Mouse (Mus musculus) embryo, embryonic 9.5 days (tissue): ENCODE results near the gene Glt1d1.
"Not testable (repeated sequence)": the region's sequence is repeated elsewhere in the genome, so short reads cannot be mapped to it uniquely, and the experiment has no call there.

Experiments used
- DNase-seq: peaks from one replicate; pipeline ENCODE4 v3.0.0-alpha.2; 2017; ENCODE audit errors: extremely low spot score

The Glt1d1 gene

DNA sequence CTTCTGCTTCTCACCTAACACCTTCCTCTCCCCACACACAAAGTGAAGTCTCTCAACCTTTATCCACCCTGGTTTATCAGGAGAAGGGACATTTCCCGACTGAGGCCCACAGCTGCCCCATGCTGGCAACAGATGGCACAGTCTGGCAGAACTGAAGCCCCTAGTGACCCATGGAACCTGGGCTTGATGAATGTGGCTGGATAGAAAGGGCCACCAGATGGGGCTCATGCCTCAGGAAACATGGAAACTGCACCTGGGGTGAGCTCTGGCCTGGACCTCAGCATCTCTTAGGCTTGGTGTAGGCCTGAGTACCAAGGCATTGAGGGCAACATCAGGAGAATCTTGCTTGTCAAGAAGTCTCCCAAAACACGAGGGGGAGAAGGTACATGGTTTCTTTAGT lies 66.5 kb downstream of the Glt1d1 start:
- no peak for DNase-seq

DNA sequence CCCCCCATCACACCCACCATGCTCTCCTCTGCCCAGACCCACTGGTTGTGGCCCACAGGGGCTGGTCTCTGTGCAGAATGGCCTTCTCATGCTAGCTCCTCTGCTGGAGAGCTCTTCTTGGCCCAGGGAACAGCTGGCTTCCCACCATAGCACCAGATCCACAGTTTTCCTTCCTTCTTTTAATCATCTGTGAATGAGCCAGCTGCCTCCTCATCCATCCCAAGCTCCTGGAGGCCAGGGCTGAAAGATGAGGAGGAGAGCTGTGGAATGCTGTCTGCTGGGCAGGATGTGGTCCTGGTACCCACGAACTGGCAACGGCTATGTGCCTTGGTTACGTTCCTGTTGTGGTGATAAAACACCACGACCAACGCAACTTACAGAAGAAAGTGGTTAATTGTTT lies 67.6 kb downstream of the Glt1d1 start:
- no peak for DNase-seq

DNA sequence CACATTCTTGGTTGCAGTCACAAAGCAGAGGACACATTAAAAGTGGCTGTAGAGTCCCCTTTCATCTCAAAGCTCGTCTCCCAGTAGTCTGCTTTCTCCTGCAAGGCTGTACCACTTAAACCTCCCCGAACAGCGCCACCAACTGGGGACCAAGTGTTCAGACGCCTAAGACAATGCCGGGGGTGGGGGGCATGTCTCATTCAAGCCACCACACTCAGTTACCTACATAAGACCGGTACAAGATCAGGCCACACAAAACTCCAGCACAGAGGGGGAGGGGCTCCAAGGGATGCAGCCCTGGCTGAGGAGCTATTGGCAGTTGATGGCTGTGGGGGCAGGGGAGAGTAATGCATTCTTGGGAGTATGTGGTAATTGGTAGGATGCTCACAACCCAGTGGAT lies 68.1 kb downstream of the Glt1d1 start:
- no peak for DNase-seq

DNA sequence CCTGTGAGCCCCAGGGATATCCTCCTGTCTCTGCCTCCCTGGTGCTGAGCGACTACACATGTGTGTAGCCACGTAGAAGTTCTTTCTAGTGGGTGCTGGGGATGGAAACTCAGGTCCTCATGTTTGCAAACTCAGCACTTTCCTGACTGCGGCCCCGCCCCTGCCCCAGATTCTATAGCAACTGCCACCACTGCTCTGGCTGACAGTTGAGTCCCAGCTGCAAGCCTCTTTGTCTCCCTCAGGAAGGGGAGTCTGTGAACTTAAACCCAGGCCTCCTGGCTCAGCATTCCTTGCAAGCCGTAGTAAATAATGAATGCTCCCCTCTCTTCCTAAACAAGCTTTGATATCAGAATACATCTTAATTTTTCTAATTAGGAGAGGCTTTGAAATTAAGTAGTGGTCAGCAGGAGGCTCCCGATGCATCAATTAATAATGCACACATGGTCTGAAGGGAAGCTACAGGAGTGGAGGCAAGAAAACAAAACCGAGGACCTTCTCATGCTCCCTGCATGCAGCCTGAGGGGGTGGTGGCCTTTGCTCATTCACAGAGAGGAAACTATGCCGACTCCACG lies 71.6 kb downstream of the Glt1d1 start:
- no peak for DNase-seq

DNA sequence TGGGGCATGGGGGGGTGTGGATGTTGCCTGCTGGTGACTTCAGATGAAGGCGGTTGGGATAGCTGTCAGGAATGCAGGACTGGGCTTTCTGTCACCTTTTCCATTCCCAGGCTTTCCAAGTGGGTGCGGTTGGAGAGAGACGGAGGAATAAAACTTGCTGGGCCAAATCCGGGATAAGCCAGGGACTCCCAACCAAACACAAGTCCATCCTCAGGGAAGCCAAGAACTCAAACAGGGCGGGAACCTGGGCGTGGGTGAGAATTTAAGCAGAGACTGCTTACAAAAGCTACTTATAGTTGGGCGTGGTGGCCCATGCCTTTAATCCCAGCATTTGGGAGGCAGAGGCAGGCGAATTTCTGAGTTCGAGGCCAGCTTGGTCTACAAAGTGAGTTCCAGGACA lies 73.2 kb downstream of the Glt1d1 start:
- no peak for DNase-seq

DNA sequence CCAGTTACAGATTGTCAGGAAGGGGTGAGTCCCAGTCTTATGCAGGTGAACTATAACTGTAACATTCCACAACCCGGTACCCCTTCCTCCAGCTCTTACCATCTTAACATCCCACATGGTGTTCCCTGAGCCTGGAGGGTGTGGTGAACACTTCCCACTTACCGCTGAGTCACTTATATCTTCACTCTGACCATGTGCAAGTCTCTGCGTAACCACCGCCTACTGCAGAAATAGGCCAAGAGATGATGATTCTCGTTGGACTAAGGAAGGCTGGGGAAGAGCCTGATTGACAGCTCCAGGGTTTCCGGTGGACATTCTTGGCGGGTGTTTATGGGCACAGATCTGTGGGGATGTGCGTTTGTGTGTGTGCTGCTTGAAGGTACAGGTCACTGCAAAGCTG lies 73.9 kb downstream of the Glt1d1 start:
- DNase-seq = no peak

DNA sequence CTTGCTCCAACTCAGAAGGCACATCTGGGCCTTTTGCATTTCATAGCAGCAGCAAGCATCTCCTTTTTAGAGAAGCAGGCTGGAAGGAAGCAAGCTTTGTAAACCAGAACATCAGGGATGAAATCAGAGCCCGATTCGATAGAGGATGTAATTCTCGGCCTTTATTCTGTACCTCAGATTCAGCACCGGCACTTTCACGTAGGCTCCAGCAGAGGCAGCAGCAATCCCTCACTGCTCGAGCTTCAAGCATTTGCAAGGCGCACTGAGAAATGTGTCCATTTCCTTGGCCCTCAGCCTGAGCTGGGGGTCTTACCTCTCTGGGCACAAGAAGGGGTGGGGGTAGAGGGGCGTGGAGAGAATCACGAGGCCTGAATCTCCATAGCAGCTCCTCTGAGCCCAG lies 76.1 kb downstream of the Glt1d1 start:
- no peak for DNase-seq

DNA sequence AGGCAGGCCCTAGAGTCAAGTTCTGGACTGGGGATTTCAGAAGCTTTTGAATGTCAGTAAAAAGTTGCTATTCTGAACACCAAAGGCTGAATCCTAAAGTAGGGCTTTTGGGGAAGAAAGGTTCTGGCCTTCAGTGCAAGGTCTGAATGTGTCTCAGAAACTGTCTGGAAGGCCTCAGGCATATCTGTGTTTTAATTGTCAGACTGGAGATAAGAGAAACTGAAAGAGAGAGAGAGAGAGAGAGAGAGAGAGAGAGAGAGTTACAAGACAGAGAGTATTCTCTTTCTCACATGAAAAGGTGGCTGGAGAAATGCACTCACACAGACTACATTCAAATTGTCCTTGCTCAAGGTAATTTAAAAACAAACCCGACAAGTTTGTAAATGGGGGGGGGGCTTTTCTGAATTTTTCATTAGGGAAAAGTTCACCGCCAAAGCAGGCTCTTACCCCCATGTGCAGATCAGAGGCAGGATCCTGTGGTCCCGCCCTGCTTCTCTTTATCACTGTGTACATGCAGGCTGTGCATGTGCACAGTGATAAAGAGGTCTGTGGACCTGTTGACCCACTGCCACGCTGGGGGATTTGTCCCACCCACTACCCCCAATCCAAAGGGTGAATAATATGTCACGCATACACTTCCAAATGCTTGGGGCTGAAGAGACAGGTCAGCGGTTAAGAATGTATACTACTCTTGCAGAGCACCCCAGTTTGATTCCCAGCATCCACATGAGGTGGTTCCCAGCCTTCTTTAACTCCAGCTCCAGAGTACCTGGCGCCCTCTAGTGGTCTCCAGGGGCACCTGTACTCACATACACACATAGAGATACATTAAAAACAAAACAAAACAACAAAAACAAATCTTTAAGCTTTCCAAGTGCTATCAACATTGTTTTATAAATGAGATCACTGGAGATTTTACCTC lies 83.0 kb downstream of the Glt1d1 start:
- no peak for DNase-seq

DNA sequence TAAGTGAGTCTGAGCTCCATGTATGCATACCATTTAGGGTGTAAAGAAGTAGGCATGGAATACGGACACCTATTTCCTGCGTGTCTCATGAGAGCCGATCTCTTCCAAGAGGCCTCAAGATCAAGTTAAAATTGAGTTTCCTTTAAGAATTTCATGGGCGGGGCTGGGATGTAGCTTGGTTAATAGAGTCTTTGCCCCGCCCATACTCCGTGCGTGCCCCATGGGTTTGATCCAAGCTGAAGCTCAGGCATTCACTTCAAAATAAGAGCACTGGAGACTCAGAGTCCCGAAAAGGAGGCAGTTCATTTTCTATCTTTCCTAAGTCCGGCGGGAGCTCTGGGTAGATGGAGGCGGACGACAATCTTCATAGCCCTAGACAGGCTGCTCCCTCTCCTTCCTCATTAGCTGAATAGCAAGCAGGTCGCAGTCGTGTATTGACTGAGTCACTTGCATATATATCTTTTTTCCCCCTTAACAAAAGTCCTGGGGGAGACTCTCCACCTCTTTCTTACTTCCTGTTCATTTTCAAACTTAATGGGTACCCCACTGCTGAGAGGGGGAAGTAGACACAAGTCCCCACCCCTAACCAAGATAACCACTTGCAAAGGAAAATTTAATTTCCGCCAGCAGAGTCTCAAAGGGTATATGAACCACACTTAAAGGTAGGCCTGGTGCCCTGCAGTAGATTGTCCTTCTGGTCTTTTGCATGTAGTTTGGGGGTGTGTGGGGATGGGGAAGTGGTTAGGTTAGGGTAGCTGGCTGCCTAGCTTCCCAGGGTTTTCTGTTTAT lies 88.7 kb downstream of the Glt1d1 start:
- DNase-seq = peak; percentile 46

DNA sequence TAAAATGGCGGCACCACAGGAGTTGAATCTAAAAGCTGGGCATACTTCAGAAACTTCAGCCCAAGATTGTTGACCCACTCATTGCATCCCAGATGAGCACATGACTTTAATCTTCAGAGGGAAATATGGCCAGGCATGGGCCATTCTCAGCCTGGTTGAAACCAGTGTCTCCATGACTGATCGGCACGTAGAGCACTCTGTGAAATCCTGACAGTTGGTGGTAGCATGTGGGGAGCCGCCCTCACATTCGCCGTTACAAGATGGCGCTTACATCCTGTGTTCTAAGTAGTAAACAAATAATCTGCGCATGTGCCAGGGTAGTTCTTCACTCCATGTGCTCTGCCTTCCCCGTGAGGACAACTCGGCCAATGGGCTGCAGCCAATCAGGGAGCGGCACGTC lies 90.1 kb downstream of the Glt1d1 start:
- not testable (repeated sequence) for DNase-seq

DNA sequence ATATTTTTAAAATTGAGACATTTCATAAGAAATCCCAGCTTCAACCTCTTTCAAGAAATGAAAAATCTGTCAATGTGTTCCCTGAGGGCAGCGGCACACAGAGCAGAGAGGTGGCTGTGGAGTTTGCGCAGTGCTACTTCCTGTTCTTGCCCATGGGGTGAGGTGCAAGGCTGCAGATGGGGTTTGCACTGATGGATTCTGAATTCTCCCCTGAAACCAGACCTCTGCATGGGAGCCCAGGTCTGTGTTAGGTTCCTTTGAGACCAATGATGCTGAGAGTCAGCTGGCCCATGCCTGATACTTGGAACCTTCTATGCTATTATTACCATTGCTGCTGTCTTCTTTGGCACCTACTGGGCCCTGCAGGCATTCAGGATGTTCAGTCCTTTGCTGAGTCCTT lies 98.3 kb downstream of the Glt1d1 start:
- no peak for DNase-seq

DNA sequence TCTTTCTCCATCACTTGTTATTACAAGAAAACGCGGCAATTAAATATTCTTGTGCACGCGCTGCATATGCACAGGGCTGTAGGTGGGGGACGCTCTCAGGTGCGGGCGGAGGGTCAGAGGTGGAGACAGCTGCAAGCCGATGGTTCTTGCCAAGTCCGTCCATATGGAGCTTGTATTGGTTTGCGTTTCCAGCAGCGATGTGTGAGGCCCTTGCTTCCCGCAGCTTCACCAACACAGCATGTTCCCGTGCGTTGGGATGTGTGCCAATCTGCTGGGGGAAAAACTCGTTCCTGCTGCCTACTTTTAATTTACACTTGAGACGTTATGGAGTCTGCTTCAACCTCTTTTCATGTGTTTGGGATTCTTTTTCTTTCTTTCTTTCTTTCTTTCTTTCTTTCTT lies 109.3 kb downstream of the Glt1d1 start:
- no peak for DNase-seq

DNA sequence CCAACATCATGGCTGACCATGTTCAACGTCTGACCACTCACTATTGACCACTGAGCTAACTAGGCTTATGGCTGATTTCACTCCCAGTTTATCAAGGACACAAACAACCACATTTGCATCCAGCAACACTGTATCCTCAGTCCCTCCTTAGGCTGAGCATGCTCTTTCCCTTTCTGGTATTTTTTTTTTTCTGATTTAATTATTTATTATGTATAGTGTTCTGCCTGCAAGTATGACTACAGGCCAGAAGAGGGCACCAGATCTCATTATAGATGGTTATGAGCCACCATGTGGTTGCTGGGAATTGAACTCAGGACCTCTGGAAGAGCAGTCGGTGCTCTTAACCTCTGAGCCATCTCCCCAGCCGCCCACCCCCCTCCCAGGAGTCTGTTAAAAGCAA lies 117.5 kb downstream of the Glt1d1 start:
- DNase-seq = not testable (repeated sequence)

DNA sequence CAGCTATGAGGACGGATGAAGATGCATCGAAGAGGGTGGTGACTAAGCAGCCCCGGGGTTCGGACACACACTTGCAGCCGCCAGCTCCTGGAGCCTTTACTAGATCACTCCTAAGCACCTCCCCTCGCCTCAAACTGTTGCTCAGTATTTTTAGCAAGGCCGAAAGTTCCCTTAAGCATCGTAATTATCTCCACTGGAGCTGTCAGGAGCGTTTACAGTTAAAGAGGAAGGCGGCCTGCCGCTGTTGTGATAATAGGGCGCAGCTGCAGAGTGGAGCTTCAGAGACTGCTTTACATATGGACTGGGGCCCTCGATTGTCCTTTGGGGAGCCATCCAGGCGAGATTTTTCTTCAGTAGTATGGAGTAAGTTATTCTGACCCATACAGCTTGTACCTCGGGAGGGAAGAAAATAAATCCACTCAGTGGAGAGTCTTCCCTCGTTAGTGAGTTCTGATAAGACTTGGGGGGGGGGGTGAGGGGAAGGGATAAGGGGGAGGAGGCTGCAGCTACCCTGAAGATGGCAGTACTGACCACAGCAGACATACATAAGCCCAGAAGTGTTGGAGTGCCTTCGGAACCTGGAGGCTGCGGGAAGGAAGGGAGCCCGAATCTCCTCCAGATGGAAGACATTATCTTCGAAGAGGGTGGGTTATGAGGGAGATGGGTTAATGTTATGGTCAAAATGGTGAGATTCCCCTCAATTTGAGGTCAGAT lies 119.4 kb downstream of the Glt1d1 start:
- DNase-seq = peak; percentile 19

DNA sequence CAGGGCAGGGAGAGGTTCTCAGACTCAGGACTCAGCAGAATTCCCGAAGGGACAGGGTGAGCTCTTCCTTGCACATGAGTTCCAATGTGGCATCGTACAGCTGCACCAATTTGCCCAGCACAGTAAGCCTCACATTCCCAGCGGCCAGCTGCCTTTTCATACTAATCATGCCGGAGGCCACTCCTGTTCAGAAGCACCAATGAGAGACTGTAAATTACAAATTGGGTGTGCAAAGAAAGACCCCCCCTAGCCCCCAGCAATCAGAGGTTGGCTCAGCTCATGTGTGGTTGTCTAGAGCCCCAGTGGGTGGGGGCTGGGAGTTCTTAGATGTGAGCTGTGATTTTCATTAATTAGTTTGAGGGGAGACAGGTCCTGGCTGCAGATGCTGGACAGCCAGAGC lies 123.5 kb downstream of the Glt1d1 start:
- no peak for DNase-seq

DNA sequence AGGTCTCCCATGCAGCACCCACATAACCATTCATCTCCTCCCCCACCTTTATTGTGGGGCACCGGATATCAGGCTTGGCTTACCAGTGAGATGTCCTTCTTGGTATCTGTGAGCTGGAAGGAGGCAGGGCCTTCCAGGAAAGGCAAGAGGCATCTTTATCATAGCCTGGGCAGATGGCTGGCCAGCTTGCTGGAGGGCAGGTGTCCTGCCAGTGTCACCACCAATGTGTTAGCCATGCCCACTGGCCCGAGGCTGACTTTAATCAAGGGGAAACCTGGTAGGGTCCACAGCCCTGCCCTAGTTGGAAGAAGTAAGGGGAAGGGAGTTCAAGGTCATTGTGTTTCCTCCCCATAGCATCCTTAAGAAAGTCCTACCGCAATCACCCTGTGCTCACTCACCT lies 123.9 kb downstream of the Glt1d1 start:
- DNase-seq = no peak

DNA sequence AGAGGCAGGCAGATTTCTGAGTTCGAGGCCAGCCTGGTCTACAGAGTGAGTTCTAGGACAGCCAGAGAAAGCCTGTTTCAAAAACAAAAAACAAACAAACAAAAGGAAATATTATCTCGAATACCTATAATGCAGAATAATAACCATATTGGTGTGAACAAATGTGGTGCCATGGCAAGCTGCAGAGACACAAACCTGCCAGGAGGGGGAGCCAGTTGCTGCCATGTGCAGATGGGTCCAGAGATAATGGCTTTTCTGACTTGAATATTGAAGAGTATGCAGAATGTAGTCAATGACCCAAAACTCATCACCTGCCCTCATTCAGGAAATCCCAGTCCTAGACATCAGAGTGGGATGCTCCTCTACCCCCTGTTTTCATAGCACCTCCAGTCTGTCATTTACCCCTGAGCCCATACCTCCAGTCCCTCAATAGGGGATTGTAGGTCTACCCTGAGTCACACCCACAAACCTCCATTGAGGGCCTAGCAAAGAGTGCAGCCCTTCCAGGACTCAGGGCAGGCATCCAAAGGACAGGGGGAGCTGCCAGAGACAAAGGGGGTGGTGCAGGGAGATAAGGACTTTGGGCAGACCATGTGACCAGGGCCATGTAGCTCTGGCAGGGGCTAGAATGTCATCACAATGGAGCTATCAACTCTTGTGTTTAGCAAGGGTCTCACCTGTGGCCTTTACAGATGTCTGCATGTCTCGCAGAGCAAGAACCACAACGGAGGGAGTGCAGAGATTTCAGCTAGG lies 124.8 kb downstream of the Glt1d1 start:
- no peak for DNase-seq

DNA sequence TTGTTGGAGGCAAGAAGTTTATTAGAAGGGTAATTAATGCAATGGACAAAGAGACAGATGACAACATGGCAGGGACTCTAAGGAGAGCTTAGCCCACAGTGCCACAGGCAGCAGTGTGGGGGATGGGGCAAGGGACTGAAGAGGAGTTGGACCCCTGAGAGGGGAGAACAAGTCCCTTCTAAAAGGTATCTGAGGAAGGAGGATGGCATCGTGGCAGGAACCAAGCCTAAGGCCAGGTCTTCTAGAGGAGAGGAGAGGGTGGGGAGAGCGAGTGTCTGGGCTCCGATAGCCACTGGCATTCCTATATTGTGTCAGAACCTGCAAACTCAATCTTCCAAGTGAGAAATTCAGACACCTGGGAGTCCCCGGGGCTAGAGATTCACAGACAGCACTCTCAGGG lies 126.5 kb downstream of the Glt1d1 start:
- DNase-seq = no peak
